Mouse (Mus musculus) stomach, embryonic 16.5 days (tissue): Measurements from ENCODE around the gene Tbxas1. TPM values are rescaled to one million over a fixed set of nuclear protein-coding genes. Genes with fewer than 3 reads are reported as not detected.

ENCODE experiments used
- ATAC-seq: fragments of 200-750 bp; cut with Nextera tagmentation; 2 replicates; pipeline ENCODE4 v1.8.0; 2017; ENCODE audit warnings: moderate number of reproducible peaks, moderate TSS enrichment; ENCODE audit not compliant: insufficient read depth, low FRiP score
- H3K27ac ChIP-seq: fragments of 300-500 bp; sonication (generic); 2 replicates; pipeline ENCODE4 v1.5.1; 2014; ENCODE audit warnings: low read length
- H3K27me3 ChIP-seq: fragments of 300-500 bp; sonication (generic); 2 replicates; pipeline ENCODE4 v1.6.1; 2014; ENCODE audit warnings: low read length, control low read depth, mixed read lengths; ENCODE audit not compliant: control insufficient read depth, insufficient read depth
- H3K36me3 ChIP-seq: fragments of 300-500 bp; sonication (generic); 2 replicates; pipeline ENCODE4 v1.6.1; 2014; ENCODE audit warnings: low read length; ENCODE audit not compliant: control insufficient read depth, insufficient read depth
- H3K4me1 ChIP-seq: fragments of 300-500 bp; sonication (generic); 2 replicates; pipeline ENCODE4 v1.6.1; 2014; ENCODE audit warnings: low read length, control low read depth, mixed read lengths; ENCODE audit not compliant: control insufficient read depth, insufficient read depth
- H3K4me2 ChIP-seq: fragments of 300-500 bp; sonication (generic); 2 replicates; pipeline ENCODE4 v1.6.1; 2014; ENCODE audit warnings: low read depth, low read length, mixed read lengths
- H3K4me3 ChIP-seq: fragments of 300-500 bp; sonication (generic); replicated peaks from 2 replicates; pipeline ENCODE4 v1.5.1; 2014; ENCODE audit warnings: mild to moderate bottlenecking, low read length
- H3K9ac ChIP-seq: fragments of 300-500 bp; sonication (generic); 2 replicates; pipeline ENCODE4 v1.6.1; 2014; ENCODE audit warnings: low read length
- H3K9me3 ChIP-seq: fragments of 300-500 bp; sonication (generic); replicated peaks from 2 replicates; pipeline ENCODE4 v1.6.1; 2016; ENCODE audit warnings: low read length, control low read depth; ENCODE audit not compliant: control insufficient read depth
- WGBS: fragments of 180-500 bp; shearing (Covaris S2); extraction: QIAGEN DNeasy Blood & Tissue Kit; methylation state at CpG from one replicate; pipeline ENCODE4 v1.1.7; 2014; 5-methylcytosine and 5-hydroxymethylcytosine counted together
- polyA plus RNA-seq: library from polyadenylated mRNA; unstranded; fragments of >200 nt; fragmentation: Nextera tagmentation; extraction: Ambion mirVana; gene quantifications from 2 replicates; pipeline ENCODE4 v1.2.1, GENCODE M21; 2015

Tbxas1 gene
- polyA plus RNA-seq, 1 experiment from 2014 or later: 4.4 TPM

DNA sequence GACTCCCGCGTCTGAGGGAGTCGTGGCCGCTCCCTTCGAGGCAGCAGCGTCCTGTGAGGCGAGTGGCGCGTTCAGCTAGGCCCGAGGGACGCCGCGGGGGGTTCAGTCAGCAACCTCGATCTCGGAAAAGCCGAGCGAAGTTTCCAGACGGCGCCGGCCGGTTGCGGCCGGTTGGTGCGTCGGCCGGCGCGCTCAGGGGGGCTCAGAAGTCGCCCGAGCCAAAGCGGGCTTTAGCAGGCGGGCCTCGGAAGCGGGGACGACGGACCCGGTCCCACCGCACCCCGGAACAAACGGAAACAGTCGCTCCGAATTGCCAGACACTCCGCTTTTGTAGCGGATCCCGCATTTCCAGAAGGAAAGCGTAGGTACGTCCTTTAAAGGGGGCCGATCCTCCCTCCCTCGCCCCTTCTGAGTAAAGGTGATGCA is 243.3 kb downstream of the Tbxas1 start:
- H3K27ac ChIP-seq: peak overlapping the region; percentile 60
- no peaks in the 10 kb centered on the region for H3K36me3 ChIP-seq
- H3K9me3 ChIP-seq: no peaks in the 10 kb centered on the region
- WGBS: 11% methylated on average over 48 of the region's 49 CpGs
- peak overlapping the region; percentile 62 for H3K4me3 ChIP-seq
- H3K4me2 ChIP-seq: peak overlapping the region; percentile 71
- H3K9ac ChIP-seq: peak overlapping the region; percentile 76
- H3K4me1 ChIP-seq: peaks cover 5% of the 10 kb centered on the region
- H3K27me3 ChIP-seq: no peaks in the 10 kb centered on the region
- ATAC-seq: peak; percentile 19; the same call in 1 of the 2 replicates

DNA sequence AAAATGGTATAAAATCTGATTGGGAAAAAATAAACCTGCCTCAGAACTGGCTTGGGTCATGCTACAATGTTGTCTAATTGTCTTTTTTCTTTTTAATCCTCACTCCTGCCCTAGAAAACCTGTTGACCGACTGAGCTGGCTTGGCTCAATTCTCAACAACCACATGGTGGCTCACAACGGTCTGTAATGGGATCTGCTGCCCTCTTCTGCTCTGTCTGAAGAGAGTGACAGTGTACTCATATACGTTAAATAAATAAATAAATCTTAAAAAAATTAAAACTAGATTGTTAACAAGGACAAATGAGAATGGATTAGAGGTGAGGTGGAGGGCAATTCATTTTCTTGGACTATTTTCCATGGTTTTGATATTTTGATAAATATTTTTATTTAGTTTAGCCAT is 245.5 kb downstream of the Tbxas1 start:
- WGBS: 46% methylated on average over 3 of the region's 3 CpGs
- no peak for ATAC-seq
- Histone ChIP-seq H3K9ac (no peak overlapping the region), H3K4me3 (no peak overlapping the region), H3K27me3 (no peaks in the 10 kb centered on the region), H3K27ac (no peak overlapping the region), H3K36me3 (no peaks in the 10 kb centered on the region), H3K4me2 (no peak overlapping the region), H3K4me1 (peaks cover 5% of the 10 kb centered on the region), H3K9me3 (no peaks in the 10 kb centered on the region)

DNA sequence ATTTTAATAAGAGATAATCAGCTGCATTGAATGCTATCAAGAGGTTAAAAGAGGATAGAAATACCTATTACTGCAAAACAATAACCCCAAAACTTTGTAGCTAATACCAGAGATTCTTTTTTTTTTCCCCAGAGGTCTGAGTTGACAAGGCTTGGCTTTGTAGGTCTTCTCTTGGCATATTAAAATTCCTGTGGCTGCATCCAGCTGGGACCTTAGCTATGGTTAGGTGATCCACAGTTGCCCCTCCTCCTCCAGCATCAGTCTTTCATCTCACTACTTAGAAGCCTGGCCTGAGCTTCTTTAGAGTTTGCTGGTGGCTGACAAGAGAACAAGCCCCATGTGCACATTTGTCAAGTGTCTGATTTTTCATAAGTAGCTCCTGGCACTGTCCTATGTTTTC is 249.5 kb downstream of the Tbxas1 start:
- Histone ChIP-seq H3K36me3 (no peaks in the 10 kb centered on the region), H3K27ac (no peak overlapping the region), H3K4me2 (no peak overlapping the region), H3K4me3 (no peak overlapping the region), H3K9me3 (0 out of 2 replicates have a peak, but pooled peaks cover 3% of the 10 kb centered on the region), H3K27me3 (no peaks in the 10 kb centered on the region), H3K9ac (no peak overlapping the region), H3K4me1 (no peaks in the 10 kb centered on the region)
- ATAC-seq: no peak

DNA sequence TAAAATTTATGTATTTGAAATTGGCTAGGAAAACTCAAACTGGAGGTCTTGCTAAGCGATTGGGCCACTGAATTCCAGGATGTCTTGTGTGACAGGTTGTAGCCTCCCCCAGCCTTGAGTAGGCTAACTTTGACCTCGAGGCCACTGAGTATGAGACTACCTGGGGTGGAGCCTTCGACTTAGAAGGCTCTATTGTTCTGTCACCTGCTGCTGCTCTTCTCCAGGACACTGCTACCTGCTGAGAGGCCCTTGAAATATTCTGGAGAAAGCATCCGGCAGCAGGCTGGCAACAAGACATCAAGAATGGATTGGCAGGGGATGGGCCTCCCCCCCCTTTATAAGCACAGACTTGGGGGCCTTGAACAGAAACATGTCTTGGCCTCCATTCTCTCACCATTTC is 256.3 kb downstream of the Tbxas1 start:
- H3K4me3 ChIP-seq: no peak overlapping the region
- 42% methylated on average over 4 of the region's 4 CpGs for WGBS

DNA sequence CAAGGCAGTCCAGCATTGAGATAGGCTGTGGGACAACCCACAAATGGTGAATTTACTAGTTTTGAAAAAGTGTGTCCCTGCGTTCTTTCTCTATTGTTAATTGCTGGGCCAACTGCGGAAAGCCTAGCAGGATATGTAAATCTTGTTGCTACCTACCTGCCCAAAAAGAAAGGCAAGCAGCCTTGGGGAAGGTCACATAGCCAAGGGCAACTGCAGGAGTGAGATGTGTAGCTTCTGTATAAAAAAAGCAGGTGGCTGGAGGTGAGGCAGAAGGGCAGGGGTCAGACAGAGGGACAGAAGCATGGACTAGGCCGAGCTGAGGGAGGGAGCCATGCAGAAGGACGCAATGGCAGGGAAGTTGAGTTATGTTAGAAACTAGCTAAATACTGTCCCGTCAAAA is 257.4 kb downstream of the Tbxas1 start:
- Histone ChIP-seq H3K27me3 (no peaks in the 10 kb centered on the region), H3K9ac (no peak overlapping the region), H3K27ac (no peak overlapping the region), H3K4me3 (no peak overlapping the region), H3K36me3 (peaks cover 5% of the 10 kb centered on the region; the same call in 1 of the 2 replicates), H3K4me2 (no peak overlapping the region), H3K9me3 (0 out of 2 replicates have a peak, but pooled peaks cover 1% of the 10 kb centered on the region), H3K4me1 (no peaks in the 10 kb centered on the region)
- WGBS: 72% methylated on average over 5 of the region's 5 CpGs
- no peak for ATAC-seq

More for the DNA sequence above, 256.3 kb downstream of the Tbxas1 start:
- Histone ChIP-seq H3K4me1 (no peaks in the 10 kb centered on the region), H3K27me3 (no peaks in the 10 kb centered on the region), H3K4me2 (no peak overlapping the region), H3K9ac (no peak overlapping the region), H3K27ac (no peak overlapping the region), H3K9me3 (0 out of 2 replicates have a peak, but pooled peaks cover 3% of the 10 kb centered on the region), H3K36me3 (peaks cover 5% of the 10 kb centered on the region; the same call in 1 of the 2 replicates)
- no peak for ATAC-seq

Other genes starting within 250 kb of the Tbxas1 start
- gene Klrg2, start 238.2 kb upstream of the Tbxas1 start, polyA plus RNA-seq: 1.5 and 1.9 TPM in 2 replicates
- gene Clec2l, start 212.3 kb upstream of the Tbxas1 start, polyA plus RNA-seq: 0.52 and 0.70 TPM in 2 replicates
- gene Hipk2, start 761 bp downstream of the Tbxas1 start, polyA plus RNA-seq: 21.5 and 21.6 TPM in 2 replicates
- 7.9 and 9.7 TPM in 2 replicates for gene Parp12, start 242.9 kb downstream of the Tbxas1 start, polyA plus RNA-seq